ENCODE assay signal across 15 mouse cellular contexts in the genomic region with DNA sequence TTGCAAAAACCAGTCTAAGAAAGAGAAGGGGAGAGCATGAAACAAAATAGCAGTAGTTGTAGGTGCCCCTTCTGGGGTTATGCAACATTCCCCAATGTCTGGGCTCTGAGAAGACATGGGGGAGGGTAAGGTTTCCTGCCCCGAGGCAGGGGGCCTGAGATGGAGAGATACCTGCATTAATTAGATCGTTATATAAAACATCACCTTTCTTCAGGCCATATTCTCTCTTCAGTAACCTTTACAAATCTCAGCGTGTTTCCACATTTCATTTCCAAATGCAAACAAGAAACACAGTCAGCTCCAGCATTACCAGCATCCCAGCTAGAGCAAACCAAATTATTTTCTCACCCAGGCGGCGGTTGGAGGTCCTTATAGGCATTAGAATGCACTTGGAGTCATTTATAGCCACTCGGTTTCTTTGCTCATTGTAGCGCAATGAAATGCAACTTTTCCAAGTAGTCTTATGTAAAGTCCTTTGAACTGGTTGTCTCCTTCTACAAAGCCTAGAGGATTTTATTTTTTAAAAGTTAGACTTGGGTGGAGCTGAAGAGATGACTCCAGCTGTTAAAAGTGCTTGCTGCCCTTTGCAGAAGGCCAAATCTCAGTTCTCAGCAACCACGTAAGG.
DNase-seq lines count a peak whose midpoint lies in the region; ATAC-seq and TF ChIP-seq lines count a peak whose summit lies in the region.
"Had no signal": no experiment of that assay in that cellular context is flagged by ENCODE, and none has a peak within 500 bp of the region (broad histone marks: within the 10 kb centered on the region; RNA-seq: fewer than 3 reads in every experiment).

No protein-coding gene starts in this region.

- no peak for TF ChIP-seq CTCF in embryonic fibroblast, embryonic 13.5 days (IDR thresholded peaks at IDR 0.05; ENCODE audit: borderline replicate concordance, insufficient read depth, low read length)

- no peaks in the 10 kb centered on the region for H3K9me3 ChIP-seq in embryonic facial prominence, embryonic 13.5 days
- no peaks in the 10 kb centered on the region for H3K9me3 ChIP-seq in embryonic facial prominence, embryonic 10.5 days
- H3K9me3 ChIP-seq in midbrain, embryonic 16.5 days (replicated peaks; ENCODE audit: control insufficient read depth, low read length, poor library complexity, severe bottlenecking): no peaks in the 10 kb centered on the region
- H3K9me3 ChIP-seq: forebrain, embryonic 10.5 days; G1E; hindbrain, embryonic 13.5 days; neural tube, embryonic 13.5 days had no signal

- no peaks in the 10 kb centered on the region for H3K27me3 ChIP-seq in embryonic facial prominence, embryonic 13.5 days
- peaks cover 11% of the 10 kb centered on the region for H3K27me3 ChIP-seq in embryonic facial prominence, embryonic 10.5 days (replicated peaks; ENCODE audit: low read depth, poor library complexity, severe bottlenecking)
- no peaks in the 10 kb centered on the region for H3K27me3 ChIP-seq in midbrain, embryonic 16.5 days (ENCODE audit: control insufficient read depth, insufficient read depth, low read depth, low read length)
- H3K27me3 ChIP-seq: hindbrain, embryonic 13.5 days had no signal

- H3K4me3 ChIP-seq in embryonic facial prominence, embryonic 13.5 days: no peak overlapping the region
- H3K4me3 ChIP-seq in embryonic facial prominence, embryonic 10.5 days: no peak overlapping the region
- no peak overlapping the region for H3K4me3 ChIP-seq in embryonic fibroblast, embryonic 13.5 days (ENCODE audit: insufficient read depth, low read length)
- H3K4me3 ChIP-seq in midbrain, embryonic 16.5 days (ENCODE audit: low read depth, low read length): no peak overlapping the region
- H3K4me3 ChIP-seq: forebrain, embryonic 10.5 days; hindbrain, embryonic 13.5 days; neural tube, embryonic 13.5 days had no signal

- ATAC-seq in embryonic facial prominence, embryonic 13.5 days (ENCODE audit: insufficient number of reproducible peaks, insufficient read depth, low FRiP score, low TSS enrichment, low read depth): no peak
- no peak for ATAC-seq in midbrain, embryonic 16.5 days

- peaks cover 30% of the 10 kb centered on the region for H3K4me1 ChIP-seq in embryonic facial prominence, embryonic 13.5 days
- H3K4me1 ChIP-seq in embryonic facial prominence, embryonic 10.5 days: peaks cover 34% of the 10 kb centered on the region
- peaks cover 2% of the 10 kb centered on the region; the same call in 1 of the 2 replicates for H3K4me1 ChIP-seq in embryonic fibroblast, embryonic 13.5 days (ENCODE audit: control insufficient read depth, insufficient read depth, low read length)
- H3K4me1 ChIP-seq in midbrain, embryonic 16.5 days (ENCODE audit: control insufficient read depth, insufficient read depth, low read length): peaks cover 21% of the 10 kb centered on the region

- WGBS in embryonic facial prominence, embryonic 13.5 days: 33% methylated on average over 8 of the region's 8 CpGs
- WGBS in embryonic facial prominence, embryonic 10.5 days: 33% methylated on average over 8 of the region's 8 CpGs
- WGBS in midbrain, embryonic 16.5 days: 26% methylated on average over 8 of the region's 8 CpGs

- peak overlapping the region; percentile 24; the same call in 1 of the 2 replicates for H3K27ac ChIP-seq in embryonic facial prominence, embryonic 13.5 days
- no peak overlapping the region for H3K27ac ChIP-seq in embryonic facial prominence, embryonic 10.5 days (replicated peaks)
- H3K27ac ChIP-seq in embryonic fibroblast, embryonic 13.5 days (ENCODE audit: insufficient read depth, low read length): peak overlapping the region; percentile 78
- peak overlapping the region; percentile 38; the same call in 1 of the 2 replicates for H3K27ac ChIP-seq in midbrain, embryonic 16.5 days (ENCODE audit: low read length)
- H3K27ac ChIP-seq: forebrain, embryonic 10.5 days; hindbrain, embryonic 13.5 days; neural tube, embryonic 13.5 days had no signal

- no peaks in the 10 kb centered on the region for H3K36me3 ChIP-seq in embryonic facial prominence, embryonic 13.5 days
- H3K36me3 ChIP-seq in embryonic facial prominence, embryonic 10.5 days (replicated peaks): no peaks in the 10 kb centered on the region
- no peaks in the 10 kb centered on the region for H3K36me3 ChIP-seq in midbrain, embryonic 16.5 days (ENCODE audit: control insufficient read depth, insufficient read depth, low read length)
- H3K36me3 ChIP-seq: forebrain, embryonic 10.5 days; G1E; hindbrain, embryonic 13.5 days; neural tube, embryonic 13.5 days had no signal

- H3K4me2 ChIP-seq in embryonic facial prominence, embryonic 13.5 days: no peak overlapping the region
- no peak overlapping the region for H3K4me2 ChIP-seq in midbrain, embryonic 16.5 days (ENCODE audit: low read length)
- H3K4me2 ChIP-seq: hindbrain, embryonic 13.5 days; liver, embryonic 11.5 days; neural tube, embryonic 13.5 days had no signal

- DNase-seq in embryonic facial prominence, embryonic 10.5 days (ENCODE audit: low spot score): no peak
- peak; percentile 23 for DNase-seq in kidney, adult 18-20 months
- DNase-seq in kidney, postnatal 4 days: no peak
- no peak for DNase-seq in yolk sac, embryonic 10.5 days (ENCODE audit: low spot score)
- no peak for DNase-seq in cerebellum, postnatal 10 days
- DNase-seq: cerebellum, adult 8-10 months; gastrocnemius, postnatal 14 days had no signal

- no peak overlapping the region for H3K9ac ChIP-seq in embryonic facial prominence, embryonic 13.5 days
- no peak overlapping the region for H3K9ac ChIP-seq in midbrain, embryonic 16.5 days (ENCODE audit: low read depth, low read length)
- H3K9ac ChIP-seq: hindbrain, embryonic 13.5 days; neural tube, embryonic 13.5 days had no signal

- no peak for TF ChIP-seq POLR2A in embryonic fibroblast, embryonic 13.5 days (IDR thresholded peaks at IDR 0.05; ENCODE audit: low read depth, low read length)
